Mouse (Mus musculus) liver, embryonic 16.5 days (tissue): ENCODE data around the gene Mroh8. TPM values are rescaled to one million over a fixed set of nuclear protein-coding genes. Genes with fewer than 3 reads are reported as not detected.
A peak's percentile ranks its signal among the peaks of the same experiment; 100 is the strongest.

Experiments used
- ATAC-seq: fragments of 200-750 bp; cut with Nextera tagmentation; 2 replicates; pipeline ENCODE4 v1.8.0; 2017; ENCODE audit warnings: low read depth, mild to moderate bottlenecking, moderate number of reproducible peaks, moderate library complexity
- H3K27ac ChIP-seq: fragments of 300-500 bp; sonication (generic); 2 replicates; pipeline ENCODE4 v1.5.1; 2014; ENCODE audit warnings: mild to moderate bottlenecking, low read length
- H3K27me3 ChIP-seq: fragments of 300-500 bp; sonication (generic); 2 replicates; pipeline ENCODE4 v1.6.1; 2014; ENCODE audit warnings: low read depth, low read length, mixed read lengths; ENCODE audit not compliant: control insufficient read depth, insufficient read depth
- H3K36me3 ChIP-seq: fragments of 300-500 bp; sonication (generic); 2 replicates; pipeline ENCODE4 v1.6.1; 2014; ENCODE audit warnings: mild to moderate bottlenecking; ENCODE audit not compliant: control insufficient read depth, insufficient read depth
- H3K4me1 ChIP-seq: fragments of 300-500 bp; sonication (generic); 2 replicates; pipeline ENCODE4 v1.6.1; 2014; ENCODE audit warnings: low read depth, low read length, mixed read lengths; ENCODE audit not compliant: control insufficient read depth
- H3K4me2 ChIP-seq: fragments of 300-500 bp; sonication (generic); 2 replicates; pipeline ENCODE4 v1.6.1; 2014; ENCODE audit warnings: low read depth, low read length, mixed read lengths
- H3K4me3 ChIP-seq: fragments of 300-500 bp; sonication (generic); 2 replicates; pipeline ENCODE4 v1.5.1; 2014; ENCODE audit warnings: low read depth, mild to moderate bottlenecking, low read length
- H3K9ac ChIP-seq: fragments of 300-500 bp; sonication (generic); 2 replicates; pipeline ENCODE4 v1.6.1; 2014; ENCODE audit warnings: low read depth, low read length
- H3K9me3 ChIP-seq: fragments of 300-500 bp; sonication (generic); replicated peaks from 2 replicates; pipeline ENCODE4 v1.6.1; 2016; ENCODE audit warnings: low read length; ENCODE audit not compliant: control insufficient read depth
- WGBS: fragments of 180-500 bp; shearing (Covaris S2); extraction: QIAGEN DNeasy Blood & Tissue Kit; methylation state at CpG from one replicate; pipeline ENCODE4 v1.1.7; 2014; ENCODE audit not compliant: insufficient replicate concordance; 5-methylcytosine and 5-hydroxymethylcytosine counted together
- polyA plus RNA-seq: library from polyadenylated mRNA; unstranded; fragments of >200 nt; fragmentation: Nextera tagmentation; extraction: Ambion mirVana; gene quantifications from 2 replicates; pipeline ENCODE4 v1.2.1, GENCODE M21; 2015

Gene Mroh8
- 0.21 and 0.25 TPM in 2 replicates for polyA plus RNA-seq

- Histone ChIP-seq H3K9me3 (no peaks in the 10 kb centered on the region), H3K4me1 (peaks cover 15% of the 10 kb centered on the region), H3K27ac (peak within 1 kb of the TSS; percentile 89), H3K9ac (peak within 1 kb of the TSS; percentile 92), H3K4me2 (peak within 1 kb of the TSS; percentile 53), H3K27me3 (no peaks in the 10 kb centered on the region), H3K36me3 (peaks cover 9% of the 10 kb centered on the region; the same call in 1 of the 2 replicates), H3K4me3 (peak within 1 kb of the TSS; percentile 92)
- peak; percentile 47 for ATAC-seq
- 0% methylated on average over 32 of the region's 32 CpGs for WGBS
Measured at GRCm38 (mm10) chr2:157279416-157279800, at the start of gene Mroh8. Gene Mroh8, minus strand, starts transcription at chr2:157279549.

GRCm38 (mm10) chr2:157328570-157328969 is 49.2 kb upstream of the Mroh8 start:
- Histone ChIP-seq H3K27me3 (no peaks in the 10 kb centered on the region), H3K9ac (no peak overlapping the region), H3K27ac (no peak overlapping the region), H3K4me2 (no peak overlapping the region), H3K9me3 (no peaks in the 10 kb centered on the region), H3K36me3 (peaks cover 19% of the 10 kb centered on the region), H3K4me3 (no peak overlapping the region), H3K4me1 (no peaks in the 10 kb centered on the region)
- WGBS: 64% methylated on average over 11 of the region's 11 CpGs
- ATAC-seq: no peak

GRCm38 (mm10) chr2:157328106-157328505 is 48.8 kb upstream of the Mroh8 start:
- H3K4me2 ChIP-seq: no peak overlapping the region
- 61% methylated on average over 5 of the region's 5 CpGs for WGBS
- no peaks in the 10 kb centered on the region for H3K27me3 ChIP-seq
- no peak overlapping the region for H3K4me3 ChIP-seq
- H3K27ac ChIP-seq: no peak overlapping the region
- no peaks in the 10 kb centered on the region for H3K4me1 ChIP-seq
- no peak for ATAC-seq
- no peaks in the 10 kb centered on the region for H3K9me3 ChIP-seq
- peaks cover 23% of the 10 kb centered on the region for H3K36me3 ChIP-seq
- no peak overlapping the region for H3K9ac ChIP-seq

GRCm38 (mm10) chr2:157325238-157325637 is 45.9 kb upstream of the Mroh8 start:
- WGBS: 39% methylated on average over 2 of the region's 2 CpGs
- no peaks in the 10 kb centered on the region for H3K4me1 ChIP-seq
- no peak overlapping the region for H3K4me2 ChIP-seq
- H3K27me3 ChIP-seq: no peaks in the 10 kb centered on the region
- no peak overlapping the region for H3K9ac ChIP-seq
- ATAC-seq: no peak
- peaks cover 39% of the 10 kb centered on the region for H3K36me3 ChIP-seq
- no peaks in the 10 kb centered on the region for H3K9me3 ChIP-seq
- H3K27ac ChIP-seq: no peak overlapping the region
- no peak overlapping the region for H3K4me3 ChIP-seq

GRCm38 (mm10) chr2:157322029-157322766 is 42.8 kb upstream of the Mroh8 start:
- 77% methylated on average over 5 of the region's 5 CpGs for WGBS
- ATAC-seq: no peak
- Histone ChIP-seq H3K4me1 (no peaks in the 10 kb centered on the region), H3K4me3 (no peak overlapping the region), H3K9me3 (no peaks in the 10 kb centered on the region), H3K27me3 (no peaks in the 10 kb centered on the region), H3K9ac (no peak overlapping the region), H3K27ac (no peak overlapping the region), H3K36me3 (peaks cover 48% of the 10 kb centered on the region), H3K4me2 (no peak overlapping the region)

GRCm38 (mm10) chr2:157320886-157321285 is 41.5 kb upstream of the Mroh8 start:
- Histone ChIP-seq H3K9ac (no peak overlapping the region), H3K9me3 (no peaks in the 10 kb centered on the region), H3K4me3 (no peak overlapping the region), H3K27me3 (no peaks in the 10 kb centered on the region), H3K36me3 (peaks cover 48% of the 10 kb centered on the region), H3K4me2 (no peak overlapping the region), H3K27ac (no peak overlapping the region), H3K4me1 (no peaks in the 10 kb centered on the region)
- WGBS: 74% methylated on average over 5 of the region's 5 CpGs
- no peak for ATAC-seq

- peaks cover 48% of the 10 kb centered on the region for H3K36me3 ChIP-seq
- no peaks in the 10 kb centered on the region for H3K9me3 ChIP-seq
- no peak overlapping the region for H3K4me2 ChIP-seq
- WGBS: 81% methylated on average over 8 of the region's 8 CpGs
- H3K4me3 ChIP-seq: no peak overlapping the region
- no peak for ATAC-seq
- no peak overlapping the region for H3K27ac ChIP-seq
- H3K9ac ChIP-seq: no peak overlapping the region
- no peaks in the 10 kb centered on the region for H3K4me1 ChIP-seq
- H3K27me3 ChIP-seq: no peaks in the 10 kb centered on the region
Measured at GRCm38 (mm10) chr2:157320135-157320534, 40.8 kb upstream of the Mroh8 start.

- 72% methylated on average over 6 of the region's 6 CpGs for WGBS
- no peak overlapping the region for H3K9ac ChIP-seq
- H3K36me3 ChIP-seq: peaks cover 58% of the 10 kb centered on the region
- no peaks in the 10 kb centered on the region for H3K9me3 ChIP-seq
- H3K4me1 ChIP-seq: no peaks in the 10 kb centered on the region
- H3K4me2 ChIP-seq: no peak overlapping the region
- ATAC-seq: peak; percentile 48; the same call in 1 of the 2 replicates
- H3K27me3 ChIP-seq: no peaks in the 10 kb centered on the region
- no peak overlapping the region for H3K4me3 ChIP-seq
- H3K27ac ChIP-seq: no peak overlapping the region
Measured at GRCm38 (mm10) chr2:157317220-157317619, 37.9 kb upstream of the Mroh8 start.

GRCm38 (mm10) chr2:157316358-157316933 is 37.1 kb upstream of the Mroh8 start:
- H3K27ac ChIP-seq: no peak overlapping the region
- no peaks in the 10 kb centered on the region for H3K4me1 ChIP-seq
- no peaks in the 10 kb centered on the region for H3K27me3 ChIP-seq
- WGBS: 87% methylated on average over 14 of the region's 14 CpGs
- H3K9ac ChIP-seq: no peak overlapping the region
- no peak overlapping the region for H3K4me2 ChIP-seq
- no peaks in the 10 kb centered on the region for H3K9me3 ChIP-seq
- no peak for ATAC-seq
- no peak overlapping the region for H3K4me3 ChIP-seq
- peaks cover 54% of the 10 kb centered on the region for H3K36me3 ChIP-seq
